Mouse (Mus musculus): ENCODE measurements around the gene Lrrfip2.

- no peak for TF ChIP-seq CTCF (IDR thresholded peaks at IDR 0.05; ENCODE audit: extremely low read depth, insufficient read length, insufficient replicate concordance, low read depth, low read length)
- no peak for TF ChIP-seq POLR2A (IDR thresholded peaks at IDR 0.05; ENCODE audit: low read depth, low read length)
Measured at GRCm38 (mm10) chr9:111260360-111260985, 143.1 kb downstream of the Lrrfip2 start.
